Mouse (Mus musculus) myocyte (in vitro differentiated cells): ENCODE results near the gene Itpk1. TPM values are rescaled to one million over a fixed set of nuclear protein-coding genes. Genes with fewer than 3 reads are reported as not detected.

Source experiments
- H3K27me3 ChIP-seq: one replicate; pipeline ENCODE4 v1.6.1; 2011; ENCODE audit not compliant: control insufficient read depth, insufficient read depth, insufficient read length
- H3K36me3 ChIP-seq: one replicate; pipeline ENCODE4 v1.6.1; 2011; ENCODE audit not compliant: control insufficient read depth, insufficient read depth
- H3K4me2 ChIP-seq: one replicate; pipeline ENCODE4 v1.6.1; 2011; ENCODE audit warnings: low read depth, control low read depth
- H3K4me3 ChIP-seq: one replicate; pipeline ENCODE4 v1.5.1; 2011; ENCODE audit warnings: mild to moderate bottlenecking, control low read depth, moderate library complexity
- H3K79me2 ChIP-seq: one replicate; pipeline ENCODE4 v1.6.1; 2011; ENCODE audit not compliant: control insufficient read depth, insufficient read depth
- H3ac ChIP-seq: one replicate; pipeline ENCODE4 v1.6.1; 2011; ENCODE audit not compliant: control insufficient read depth, insufficient read length
- CEBPB ChIP-seq: IDR thresholded peaks from 2 replicates; pipeline ENCODE4 v1.6.1; 2011; ENCODE audit warnings: mild to moderate bottlenecking, moderate library complexity; ENCODE audit not compliant: poor library complexity, insufficient read depth, severe bottlenecking
- E2F4 ChIP-seq: IDR thresholded peaks from one replicate; pipeline ENCODE4 v1.6.1; 2011; ENCODE audit warnings: mild to moderate bottlenecking, control low read depth, moderate library complexity; ENCODE audit not compliant: insufficient read depth
- MAX ChIP-seq: IDR thresholded peaks from one replicate; pipeline ENCODE4 v1.6.1; 2011; ENCODE audit warnings: low read depth, mild to moderate bottlenecking, control low read depth
- MYOD1 ChIP-seq, 3 experiments: IDR thresholded peaks; one replicate each; pipeline ENCODE4 v1.6.1; 2011; ENCODE audit warnings: control low read depth in 2 of 3, low read depth in 2 of 3, mild to moderate bottlenecking in 2 of 3, moderate library complexity in 1 of 3; ENCODE audit not compliant: insufficient read length in 2 of 3, control insufficient read depth in 1 of 3
- MYOG ChIP-seq, 3 experiments: IDR thresholded peaks; one replicate each; pipeline ENCODE4 v1.6.1; 2011; ENCODE audit warnings: control low read depth in 2 of 3, low read depth in 2 of 3, mild to moderate bottlenecking in 2 of 3; ENCODE audit not compliant: insufficient read length in 2 of 3, control insufficient read depth in 1 of 3, insufficient read depth in 1 of 3
- POLR2A ChIP-seq: IDR thresholded peaks from one replicate; pipeline ENCODE4 v1.6.1; 2011; ENCODE audit warnings: low read depth, mild to moderate bottlenecking, control low read depth, moderate library complexity; ENCODE audit not compliant: insufficient read length
- POLR2AphosphoS2 ChIP-seq: IDR thresholded peaks from one replicate; pipeline ENCODE4 v1.6.1; 2011; ENCODE audit warnings: low read depth, control low read depth; ENCODE audit not compliant: insufficient read length
- REST ChIP-seq: IDR thresholded peaks from one replicate; pipeline ENCODE4 v1.6.1; 2011; ENCODE audit warnings: mild to moderate bottlenecking, control low read depth, moderate library complexity; ENCODE audit not compliant: insufficient read depth, insufficient read length
- SRF ChIP-seq: IDR thresholded peaks from one replicate; pipeline ENCODE4 v1.6.1; 2011; ENCODE audit warnings: low read depth; ENCODE audit not compliant: control insufficient read depth, insufficient read length
- TCF12 ChIP-seq: IDR thresholded peaks from one replicate; pipeline ENCODE4 v1.6.1; 2011; ENCODE audit warnings: mild to moderate bottlenecking, control low read depth; ENCODE audit not compliant: poor library complexity, insufficient read depth, severe bottlenecking
- TCF3 ChIP-seq: IDR thresholded peaks from one replicate; pipeline ENCODE4 v1.6.1; 2011; ENCODE audit warnings: low read depth, control low read depth; ENCODE audit not compliant: insufficient read length
- USF1 ChIP-seq: IDR thresholded peaks from one replicate; pipeline ENCODE4 v1.6.1; 2011; ENCODE audit warnings: low read depth, mild to moderate bottlenecking, control low read depth, moderate library complexity
- polyA plus RNA-seq: library from polyadenylated mRNA; unstranded; fragments of >200 nt; fragmentation: generic; extraction: Trizol; gene quantifications from one replicate; pipeline ENCODE4 v1.2.1, GENCODE M21; 2012; ENCODE audit warnings: missing spikeins

Gene Itpk1
- polyA plus RNA-seq, 1 experiment, result 4.9 TPM

GRCm38 (mm10) chr12:102575541-102576329, 129.0 kb downstream of the Itpk1 start:
- H3K36me3 ChIP-seq, result no peaks in the 10 kb centered on the region
- no peaks in the 10 kb centered on the region for H3K79me2 ChIP-seq

GRCm38 (mm10) chr12:102573036-102573435, 131.7 kb downstream of the Itpk1 start:
- Histone ChIP-seq H3K4me3 (no peak overlapping the region), H3K27me3 (no peaks in the 10 kb centered on the region), H3K4me2 (no peak overlapping the region), H3K36me3 (no peaks in the 10 kb centered on the region), H3ac (no peak overlapping the region), H3K79me2 (no peaks in the 10 kb centered on the region)
- TF ChIP-seq USF1, result no peak
- TF ChIP-seq MYOD1 (IDR thresholded peaks at IDR 0.05; ENCODE audit: control insufficient read depth in 1 of 3, insufficient read length in 2 of 3, low read depth in 2 of 3), result no peak
- no peak for TF ChIP-seq CEBPB
- TF ChIP-seq POLR2AphosphoS2, result no peak

More at GRCm38 (mm10) chr12:102575541-102576329, 129.0 kb downstream of the Itpk1 start:
- Histone ChIP-seq H3K4me2 (no peak overlapping the region), H3K27me3 (no peaks in the 10 kb centered on the region), H3ac (no peak overlapping the region), H3K4me3 (no peak overlapping the region)
- no peak for TF ChIP-seq MYOD1 (IDR thresholded peaks at IDR 0.05; ENCODE audit: control insufficient read depth in 1 of 3, insufficient read length in 2 of 3, low read depth in 2 of 3)
- no peak for TF ChIP-seq USF1
- TF ChIP-seq E2F4, result no peak
- no peak for TF ChIP-seq TCF12
- no peak for TF ChIP-seq SRF
- no peak for TF ChIP-seq MYOG (IDR thresholded peaks at IDR 0.05; ENCODE audit: control insufficient read depth in 1 of 3, insufficient read depth in 1 of 3, insufficient read length in 2 of 3, low read depth in 2 of 3)
- no peak for TF ChIP-seq MAX
- TF ChIP-seq REST, result no peak
- no peak for TF ChIP-seq POLR2AphosphoS2
- TF ChIP-seq CEBPB, result no peak
- no peak for TF ChIP-seq TCF3
- no peak for TF ChIP-seq POLR2A

DNA sequence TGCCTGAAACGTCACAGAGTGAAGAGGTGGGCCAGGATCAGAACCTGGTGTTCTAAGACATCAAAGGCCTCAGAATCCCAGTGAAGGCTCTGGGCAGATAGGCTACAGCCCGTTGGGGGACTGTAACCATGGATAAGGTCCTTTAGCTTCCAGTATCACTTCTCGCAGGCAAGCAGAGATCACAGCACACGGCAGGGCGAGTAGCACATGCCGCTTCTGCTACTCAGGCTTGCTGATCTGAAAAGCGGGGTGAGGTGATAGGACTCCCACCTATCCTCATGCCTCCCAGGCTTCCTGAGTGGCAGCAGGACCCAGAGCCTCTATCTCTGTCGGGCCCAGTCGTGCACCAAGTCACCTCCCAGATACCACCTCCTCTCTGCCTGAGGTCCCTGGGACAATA, 133.1 kb downstream of the Itpk1 start:
- no peak overlapping the region for H3ac ChIP-seq
- TF ChIP-seq E2F4, result no peak
- TF ChIP-seq MYOD1 (IDR thresholded peaks at IDR 0.05; ENCODE audit: control insufficient read depth in 1 of 3, insufficient read length in 2 of 3, low read depth in 2 of 3), result no peak
- no peak for TF ChIP-seq CEBPB
- no peak for TF ChIP-seq POLR2A
- TF ChIP-seq SRF, result no peak
- no peak for TF ChIP-seq POLR2AphosphoS2
- no peak for TF ChIP-seq MAX
- no peak for TF ChIP-seq TCF3
- TF ChIP-seq MYOG (IDR thresholded peaks at IDR 0.05; ENCODE audit: control insufficient read depth in 1 of 3, insufficient read depth in 1 of 3, insufficient read length in 2 of 3, low read depth in 2 of 3), result no peak
- TF ChIP-seq USF1, result no peak
- TF ChIP-seq TCF12, result no peak
- no peak for TF ChIP-seq REST
- H3K36me3 ChIP-seq, result no peaks in the 10 kb centered on the region
- H3K4me2 ChIP-seq, result no peak overlapping the region
- H3K79me2 ChIP-seq, result no peaks in the 10 kb centered on the region
- no peaks in the 10 kb centered on the region for H3K27me3 ChIP-seq
- no peak overlapping the region for H3K4me3 ChIP-seq

DNA sequence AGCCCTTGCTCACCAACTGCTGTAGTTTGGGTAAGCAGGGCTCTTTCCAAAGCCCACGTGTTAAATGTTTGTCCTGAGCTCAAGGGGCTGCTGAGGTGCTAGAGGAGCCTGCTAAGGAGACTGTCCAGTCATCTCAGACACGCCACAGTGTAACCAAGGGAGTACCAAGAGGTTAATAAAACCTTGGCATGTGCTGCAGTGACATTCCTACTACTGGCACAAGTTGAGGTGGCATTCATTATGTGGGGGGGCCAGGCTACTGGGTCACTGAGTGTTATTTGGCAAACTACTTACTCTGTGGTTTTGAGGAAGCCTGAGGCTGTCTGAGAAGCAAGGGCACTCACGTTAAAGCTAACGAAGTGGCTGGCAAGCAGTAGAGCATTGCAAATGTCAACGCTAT, 134.0 kb downstream of the Itpk1 start:
- no peaks in the 10 kb centered on the region for H3K27me3 ChIP-seq
- no peaks in the 10 kb centered on the region for H3K79me2 ChIP-seq
- no peak overlapping the region for H3K4me2 ChIP-seq
- no peaks in the 10 kb centered on the region for H3K36me3 ChIP-seq
- TF ChIP-seq MAX (no peak), POLR2A (no peak), CEBPB (no peak), TCF3 (no peak), SRF (no peak), E2F4 (no peak), REST (no peak), MYOD1 (IDR thresholded peaks at IDR 0.05; ENCODE audit: control insufficient read depth in 1 of 3, insufficient read length in 2 of 3, low read depth in 2 of 3) (no peak), MYOG (IDR thresholded peaks at IDR 0.05; ENCODE audit: control insufficient read depth in 1 of 3, insufficient read depth in 1 of 3, insufficient read length in 2 of 3, low read depth in 2 of 3) (no peak), TCF12 (no peak), USF1 (no peak), POLR2AphosphoS2 (no peak)
- H3K4me3 ChIP-seq, result no peak overlapping the region
- no peak overlapping the region for H3ac ChIP-seq
